Mouse (Mus musculus): ENCODE results near the gene Gm3336. TPM values are rescaled to one million over a fixed set of nuclear protein-coding genes. Genes with fewer than 3 reads are reported as not detected.
A peak's percentile ranks its signal among the peaks of the same experiment; 100 is the strongest.

The Gm3336 gene
- polyA plus RNA-seq, 1 experiment from 2014 or later = 0.83 TPM

GRCm38 (mm10) chr8:70772075-70772474 is 53.7 kb downstream of the Gm3336 start:
- Histone ChIP-seq H3K9ac (0 out of 2 replicates have a peak overlapping the region, but pooled peaks have one; percentile 16), H3K36me3 (peaks cover 74% of the 10 kb centered on the region), H3K4me3 (replicated peaks) (no peak overlapping the region), H3K9me3 (replicated peaks) (no peaks in the 10 kb centered on the region), H3K4me2 (no peak overlapping the region), H3K27me3 (no peaks in the 10 kb centered on the region), H3K4me1 (peaks cover 48% of the 10 kb centered on the region), H3K27ac (no peak overlapping the region)
- 94% methylated on average over 13 of the region's 13 CpGs for WGBS
- ATAC-seq (replicated peaks; ENCODE audit: low FRiP score) = no peak

Other genes with a start within 250 kb of the Gm3336 start
- 20.0 and 23.5 TPM in 2 replicates for gene Klhl26, start 241.6 kb upstream of the Gm3336 start, polyA plus RNA-seq (2015; fragmentation: Nextera tagmentation; extraction: Ambion mirVana)
- 5.9 and 6.0 TPM in 2 replicates for gene Tmem59l, start 231.2 kb upstream of the Gm3336 start, polyA plus RNA-seq (2015; fragmentation: Nextera tagmentation; extraction: Ambion mirVana)
- gene Crlf1, start 225.4 kb upstream of the Gm3336 start, polyA plus RNA-seq (2015; fragmentation: Nextera tagmentation; extraction: Ambion mirVana) = 21.1 and 24.1 TPM in 2 replicates
- 128 and 133 TPM in 2 replicates for gene Rex1bd, start 211.8 kb upstream of the Gm3336 start, polyA plus RNA-seq (2015; fragmentation: Nextera tagmentation; extraction: Ambion mirVana)
- 954 and 1,022 TPM in 2 replicates for gene Uba52, start 207.7 kb upstream of the Gm3336 start, polyA plus RNA-seq (2015; fragmentation: Nextera tagmentation; extraction: Ambion mirVana)
- 295 and 322 TPM in 2 replicates for gene Fkbp8, start 190.8 kb upstream of the Gm3336 start, polyA plus RNA-seq (2015; fragmentation: Nextera tagmentation; extraction: Ambion mirVana)
- 58.5 and 64.5 TPM in 2 replicates for gene Kxd1, start 190.6 kb upstream of the Gm3336 start, polyA plus RNA-seq (2015; fragmentation: Nextera tagmentation; extraction: Ambion mirVana)
- gene Ell, start 179.1 kb upstream of the Gm3336 start, polyA plus RNA-seq (2015; fragmentation: Nextera tagmentation; extraction: Ambion mirVana) = 20.3 and 23.8 TPM in 2 replicates
- 180 and 198 TPM in 2 replicates for gene Isyna1, start 124.2 kb upstream of the Gm3336 start, polyA plus RNA-seq (2015; fragmentation: Nextera tagmentation; extraction: Ambion mirVana)
- 135 and 145 TPM in 2 replicates for gene Ssbp4, start 109.7 kb upstream of the Gm3336 start, polyA plus RNA-seq (2015; fragmentation: Nextera tagmentation; extraction: Ambion mirVana)
- gene Lrrc25, start 102.4 kb upstream of the Gm3336 start, polyA plus RNA-seq (2015; fragmentation: Nextera tagmentation; extraction: Ambion mirVana) = 2.5 TPM in 2 replicates
- 0.46 and 0.77 TPM in 2 replicates for gene Gdf15, start 86.1 kb upstream of the Gm3336 start, polyA plus RNA-seq (2015; fragmentation: Nextera tagmentation; extraction: Ambion mirVana)
- 65.5 and 75.3 TPM in 2 replicates for gene Pgpep1, start 58.2 kb upstream of the Gm3336 start, polyA plus RNA-seq (2015; fragmentation: Nextera tagmentation; extraction: Ambion mirVana)
- gene Lsm4, start 45.3 kb upstream of the Gm3336 start, polyA plus RNA-seq (2015; fragmentation: Nextera tagmentation; extraction: Ambion mirVana) = 291 and 295 TPM in 2 replicates
- 59.9 and 68.1 TPM in 2 replicates for gene Jund, start 19.6 kb upstream of the Gm3336 start, polyA plus RNA-seq (2015; fragmentation: Nextera tagmentation; extraction: Ambion mirVana)
- 0.03 and 0.09 TPM in 2 replicates for gene Iqcn, start 15.1 kb upstream of the Gm3336 start, polyA plus RNA-seq (2015; fragmentation: Nextera tagmentation; extraction: Ambion mirVana)
- 7.6 and 9.4 TPM in 2 replicates for gene Pde4c, start 5.2 kb downstream of the Gm3336 start, polyA plus RNA-seq (2015; fragmentation: Nextera tagmentation; extraction: Ambion mirVana)
- 15.5 and 18.6 TPM in 2 replicates for gene Rab3a, start 36.1 kb downstream of the Gm3336 start, polyA plus RNA-seq (2015; fragmentation: Nextera tagmentation; extraction: Ambion mirVana)
- 46.1 and 48.1 TPM in 2 replicates for gene Mpv17l2, start 42.4 kb downstream of the Gm3336 start, polyA plus RNA-seq (2015; fragmentation: Nextera tagmentation; extraction: Ambion mirVana)
- 58.0 and 66.9 TPM in 2 replicates for gene Pik3r2, start 58.2 kb downstream of the Gm3336 start, polyA plus RNA-seq (2015; fragmentation: Nextera tagmentation; extraction: Ambion mirVana)
- 12.9 and 18.1 TPM in 2 replicates for gene Mast3, start 86.5 kb downstream of the Gm3336 start, polyA plus RNA-seq (2015; fragmentation: Nextera tagmentation; extraction: Ambion mirVana)
- 0.09 and 0.12 TPM in 2 replicates for gene Il12rb1, start 89.9 kb downstream of the Gm3336 start, polyA plus RNA-seq (2015; fragmentation: Nextera tagmentation; extraction: Ambion mirVana)
- 5.0 and 6.5 TPM in 2 replicates for gene Arrdc2, start 121.2 kb downstream of the Gm3336 start, polyA plus RNA-seq (2015; fragmentation: Nextera tagmentation; extraction: Ambion mirVana)
- gene Kcnn1, start 144.7 kb downstream of the Gm3336 start, polyA plus RNA-seq (2015; fragmentation: Nextera tagmentation; extraction: Ambion mirVana) = 2.6 and 2.9 TPM in 2 replicates
- gene Ccdc124, start 155.4 kb downstream of the Gm3336 start, polyA plus RNA-seq (2015; fragmentation: Nextera tagmentation; extraction: Ambion mirVana) = 115 and 123 TPM in 2 replicates
- 0.06 and 0.25 TPM in 2 replicates for gene Slc5a5, start 174.2 kb downstream of the Gm3336 start, polyA plus RNA-seq (2015; fragmentation: Nextera tagmentation; extraction: Ambion mirVana)
- gene Rpl18a, start 178.9 kb downstream of the Gm3336 start, polyA plus RNA-seq (2015; fragmentation: Nextera tagmentation; extraction: Ambion mirVana) = 4,326 and 4,329 TPM in 2 replicates
- 49.7 and 58.9 TPM in 2 replicates for gene Map1s, start 187.4 kb downstream of the Gm3336 start, polyA plus RNA-seq (2015; fragmentation: Nextera tagmentation; extraction: Ambion mirVana)